ENCODE assay signal across 8 mouse cellular contexts in the genomic region with DNA sequence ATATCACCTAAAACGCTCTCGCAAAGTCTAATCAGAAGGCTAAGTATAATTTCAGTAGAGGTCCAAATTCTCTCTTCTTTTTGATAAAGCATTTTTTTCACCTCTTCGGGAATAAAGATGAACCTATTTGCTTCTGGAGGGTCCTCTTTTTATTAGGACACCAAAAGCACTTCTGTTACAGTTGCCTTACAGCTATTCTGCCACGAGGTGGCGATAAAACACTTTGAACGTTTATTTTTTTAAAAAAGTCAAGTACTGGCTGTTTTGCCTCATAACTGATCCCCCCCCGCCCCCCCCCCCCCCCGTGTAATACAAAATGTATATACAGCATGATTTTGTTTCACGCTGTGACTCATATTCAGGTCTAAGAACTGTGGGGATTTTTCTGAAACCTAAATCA. TPM values are rescaled to one million over a fixed set of nuclear protein-coding genes. Genes with fewer than 3 reads are reported as not detected.
DNase-seq lines count a peak whose midpoint lies in the region; ATAC-seq lines count a peak whose summit lies in the region.

No protein-coding gene starts in this region.

- no peak for ATAC-seq in monocyte, adult 5-6 weeks (replicated peaks; ENCODE audit: insufficient number of reproducible peaks, low FRiP score, low TSS enrichment, poor library complexity, severe bottlenecking)

- DNase-seq in cerebellum, postnatal 10 days: peak; percentile 40 to 61
- no peak for DNase-seq in cerebellum, adult 11 months
- peak; percentile 21 for DNase-seq in layer of hippocampus, adult 11-12 months (ENCODE audit: low spot score)
- DNase-seq in layer of hippocampus, adult 8-10 months (ENCODE audit: low spot score in 2 of 2): no peak
- peak; percentile 51 to 63 for DNase-seq in B cell, adult 2 months
- peak; percentile 51 to 52 for DNase-seq in layer of hippocampus, postnatal 10 days (ENCODE audit: low spot score in 2 of 2)
- no peak for DNase-seq in spleen, postnatal 4 days (ENCODE audit: low spot score in 2 of 2)

RNA-seq across cellular contexts. Expression of a gene that starts 33.6 kb away (rescaled TPM):
- total RNA-seq in layer of hippocampus, adult 8-10 months (2022): not detected
- total RNA-seq in layer of hippocampus, postnatal 10 days (2021): not detected
- total RNA-seq in monocyte, adult 5-6 weeks (2017): not detected in 3 replicates

Comparison
In these comparisons a context has a peak if more than half of its experiments do, and no peak if none do; other contexts are left out.
1. DNase-seq: peak in cerebellum, postnatal 10 days (2 of 2), layer of hippocampus, adult 11-12 months (single experiment), B cell, adult 2 months (2 of 2) and layer of hippocampus, postnatal 10 days (2 of 2); none in cerebellum, adult 11 months (single experiment), layer of hippocampus, adult 8-10 months (0 of 2) and spleen, postnatal 4 days (0 of 2).